In genomic region chr10:82762756-82763681, GRCm38 (mm10) we compare ENCODE assay signal across 8 mouse cellular contexts. TPM values are rescaled to one million over a fixed set of nuclear protein-coding genes. Genes with fewer than 3 reads are reported as not detected.
A peak's percentile ranks its signal among the peaks of the same experiment; 100 is the strongest.
DNase-seq lines count a peak whose midpoint lies in the region; ATAC-seq and TF ChIP-seq lines count a peak whose summit lies in the region.

No protein-coding gene starts in this region.

- H3K4me3 ChIP-seq in layer of hippocampus, adult 2 months: peak overlapping the region; percentile 76
- H3K4me3 ChIP-seq in bone marrow macrophage, adult 2 months (ENCODE audit: insufficient read depth, low read length): peak overlapping the region; percentile 68
- H3K4me3 ChIP-seq in forebrain, embryonic 10.5 days: peak overlapping the region; percentile 96
- peak overlapping the region; percentile 86 for H3K4me3 ChIP-seq in liver, embryonic 16.5 days (ENCODE audit: low read depth, low read length)

- no peak for TF ChIP-seq CTCF in layer of hippocampus, adult 2 months (conservative IDR thresholded peaks at IDR 0.05)
- TF ChIP-seq CTCF in bone marrow macrophage, adult 2 months (IDR thresholded peaks at IDR 0.05; ENCODE audit: low read depth, low read length): no peak

- peak overlapping the region; percentile 97 for H3K9ac ChIP-seq in liver, embryonic 16.5 days (ENCODE audit: low read depth, low read length)

- DNase-seq in layer of hippocampus, adult 2 months (ENCODE audit: low spot score in 2 of 2): no peak
- no peak for DNase-seq in layer of hippocampus, adult 11-12 months (ENCODE audit: low spot score)
- DNase-seq in forebrain, embryonic 10.5 days (ENCODE audit: extremely low spot score, low spot score): peak; percentile 56
- DNase-seq in induced T-regulatory cell, adult 2 months (ENCODE audit: low read depth): peak; percentile 49
- DNase-seq in ovary, postnatal 14 days (ENCODE audit: low spot score): peak; percentile 11

- H3K27ac ChIP-seq in layer of hippocampus, adult 2 months: peak overlapping the region; percentile 95
- peak overlapping the region; percentile 50 for H3K27ac ChIP-seq in bone marrow macrophage, adult 2 months (ENCODE audit: insufficient read depth, low read depth, low read length)
- H3K27ac ChIP-seq in forebrain, embryonic 10.5 days: peak overlapping the region; percentile 100
- peak overlapping the region; percentile 100 for H3K27ac ChIP-seq in liver, embryonic 16.5 days (ENCODE audit: low read length)

- WGBS in forebrain, embryonic 10.5 days: 1% methylated on average over 29 of the region's 48 CpGs
- under 1% methylated on average over 33 of the region's 48 CpGs for WGBS in liver, embryonic 16.5 days (ENCODE audit: insufficient replicate concordance)

- ATAC-seq in liver, embryonic 16.5 days (ENCODE audit: low read depth): no peak; the same call in 1 of the 2 replicates
- no peak for ATAC-seq in monocyte, adult 5-6 weeks (replicated peaks; ENCODE audit: insufficient number of reproducible peaks, low FRiP score, low TSS enrichment, poor library complexity, severe bottlenecking)

- no peaks in the 10 kb centered on the region for H3K9me3 ChIP-seq in forebrain, embryonic 10.5 days
- no peaks in the 10 kb centered on the region for H3K9me3 ChIP-seq in liver, embryonic 16.5 days (replicated peaks; ENCODE audit: control insufficient read depth, low read length)

- peaks cover 37% of the 10 kb centered on the region for H3K36me3 ChIP-seq in forebrain, embryonic 10.5 days (replicated peaks)
- H3K36me3 ChIP-seq in liver, embryonic 16.5 days (ENCODE audit: control insufficient read depth, insufficient read depth): peaks cover 18% of the 10 kb centered on the region

- TF ChIP-seq POLR2A in bone marrow macrophage, adult 2 months (IDR thresholded peaks at IDR 0.05; ENCODE audit: borderline replicate concordance, low read depth, low read length): no peak

- H3K4me2 ChIP-seq in liver, embryonic 16.5 days (ENCODE audit: low read depth, low read length): peak overlapping the region; percentile 68

- H3K27me3 ChIP-seq in forebrain, embryonic 10.5 days (ENCODE audit: poor library complexity, severe bottlenecking): no peaks in the 10 kb centered on the region
- no peaks in the 10 kb centered on the region for H3K27me3 ChIP-seq in liver, embryonic 16.5 days (ENCODE audit: control insufficient read depth, insufficient read depth, low read depth, low read length)

- H3K4me1 ChIP-seq in bone marrow macrophage, adult 2 months (ENCODE audit: control insufficient read depth, insufficient read depth, low read length): peaks cover 8% of the 10 kb centered on the region
- peaks cover 41% of the 10 kb centered on the region for H3K4me1 ChIP-seq in forebrain, embryonic 10.5 days
- H3K4me1 ChIP-seq in liver, embryonic 16.5 days (ENCODE audit: control insufficient read depth, low read depth, low read length): peaks cover 39% of the 10 kb centered on the region

RNA-seq across cellular contexts. Expression of gene Nfyb, which starts 0.9 kb away (rescaled TPM):
- total RNA-seq in layer of hippocampus, adult 2 months (2021): 10 to 100 TPM; 67.7 to 67.8 TPM
- polyA plus RNA-seq in bone marrow macrophage, adult 2 months (2012; ENCODE audit: insufficient read depth, insufficient read length, missing spikeins): 17.1 and 19.1 TPM in 2 replicates
- polyA plus RNA-seq in forebrain, embryonic 10.5 days (2016; fragmentation: Nextera tagmentation; extraction: Ambion mirVana): 63.8 and 64.3 TPM in 2 replicates
- 29.4 and 34.5 TPM in 2 replicates for polyA plus RNA-seq in liver, embryonic 16.5 days (2015; fragmentation: Nextera tagmentation; extraction: Ambion mirVana)
- total RNA-seq in monocyte, adult 5-6 weeks (2017): 66.8 to 95.1 TPM (median 91.5 TPM) in 3 replicates

Comparison
In these comparisons a context has a peak if more than half of its experiments do, and no peak if none do; other contexts are left out.
1. DNase-seq: peak in forebrain, embryonic 10.5 days (single experiment), induced T-regulatory cell, adult 2 months (single experiment) and ovary, postnatal 14 days (single experiment); none in layer of hippocampus, adult 2 months (0 of 2) and layer of hippocampus, adult 11-12 months (single experiment).
2. H3K27ac ChIP-seq: peak in every context shown above with its lines; median percentile 100 in forebrain, embryonic 10.5 days; 100 in liver, embryonic 16.5 days; 95 in layer of hippocampus, adult 2 months; 50 in bone marrow macrophage, adult 2 months.
3. Peak in every context shown above with its lines, with median percentiles within 50 percentile points of each other: H3K4me3 ChIP-seq.